Mouse (Mus musculus): ENCODE data around the gene Prickle4. TPM values are rescaled to one million over a fixed set of nuclear protein-coding genes. Genes with fewer than 3 reads are reported as not detected.
A peak's percentile ranks its signal among the peaks of the same experiment; 100 is the strongest.

Prickle4 gene
- polyA plus RNA-seq, 1 experiment = 9.0 TPM

DNA sequence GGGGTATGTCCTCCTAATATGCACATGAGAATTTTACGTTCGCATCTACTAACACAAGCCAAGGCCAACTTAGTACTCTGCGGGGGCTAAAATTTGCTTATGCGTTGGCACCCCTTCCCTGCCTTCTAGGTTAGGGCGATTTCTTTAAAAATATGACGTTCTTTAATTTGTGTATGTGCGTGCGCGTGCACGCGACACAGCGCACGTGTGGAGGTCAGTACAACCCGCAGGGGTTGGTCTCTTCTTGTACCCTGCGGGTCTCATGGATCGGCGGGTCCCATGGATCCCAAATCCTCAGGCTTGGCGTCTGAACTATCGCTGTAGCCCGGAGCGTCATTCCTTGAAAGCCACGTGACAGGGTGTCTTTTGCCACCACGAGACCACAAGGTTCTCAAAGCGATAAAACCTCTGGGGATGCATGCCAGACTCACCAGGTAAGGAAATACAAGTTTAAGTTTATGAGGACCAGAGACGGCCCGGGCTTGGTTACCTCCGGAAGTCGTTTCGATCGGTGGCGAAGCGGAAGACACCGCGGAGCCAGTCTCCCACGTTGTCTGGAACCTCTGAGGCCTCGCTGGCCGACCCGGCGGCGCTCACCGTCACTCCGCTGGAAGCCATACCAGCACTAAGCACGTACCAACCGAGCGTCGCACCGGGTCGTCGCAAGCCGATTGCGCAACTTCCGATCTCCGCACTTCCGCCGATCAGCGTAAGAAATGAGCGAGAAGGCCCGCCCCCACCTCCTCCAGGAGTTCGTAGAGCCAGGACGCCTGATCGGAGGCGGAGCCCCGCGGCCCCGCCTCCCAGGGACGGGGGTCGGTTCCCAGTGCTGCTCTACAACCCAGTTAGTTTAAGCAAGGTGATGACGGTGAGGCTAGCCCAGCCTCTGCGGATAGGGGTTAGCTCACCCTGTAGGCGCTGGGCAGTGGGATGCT is 6.9 kb downstream of the Prickle4 start:
- DNase-seq = peak; percentile 98
- peaks cover 7% of the 10 kb centered on the region; the same call in 1 of the 2 replicates for H3K4me1 ChIP-seq (ENCODE audit: control insufficient read depth, insufficient read depth, low read length)
- no peaks in the 10 kb centered on the region for H3K36me3 ChIP-seq (ENCODE audit: control insufficient read depth, insufficient read depth, low read length)
- H3K27me3 ChIP-seq (replicated peaks; ENCODE audit: control insufficient read depth, insufficient read depth, low read length) = no peaks in the 10 kb centered on the region
- under 1% methylated on average over 70 of the region's 70 CpGs for WGBS
- peak overlapping the region; percentile 37; the same call in 1 of the 2 replicates for H3K27ac ChIP-seq (ENCODE audit: insufficient read depth, low read depth, low read length)
- H3K4me3 ChIP-seq (ENCODE audit: insufficient read depth, low read depth, low read length) = peak overlapping the region; percentile 77
- TF ChIP-seq CTCF (conservative IDR thresholded peaks at IDR 0.05; ENCODE audit: insufficient read depth, insufficient read length, low read depth, low read length) (no peak), POLR2A (IDR thresholded peaks at IDR 0.05; ENCODE audit: low read depth, low read length) (peak; percentile 62)

DNA sequence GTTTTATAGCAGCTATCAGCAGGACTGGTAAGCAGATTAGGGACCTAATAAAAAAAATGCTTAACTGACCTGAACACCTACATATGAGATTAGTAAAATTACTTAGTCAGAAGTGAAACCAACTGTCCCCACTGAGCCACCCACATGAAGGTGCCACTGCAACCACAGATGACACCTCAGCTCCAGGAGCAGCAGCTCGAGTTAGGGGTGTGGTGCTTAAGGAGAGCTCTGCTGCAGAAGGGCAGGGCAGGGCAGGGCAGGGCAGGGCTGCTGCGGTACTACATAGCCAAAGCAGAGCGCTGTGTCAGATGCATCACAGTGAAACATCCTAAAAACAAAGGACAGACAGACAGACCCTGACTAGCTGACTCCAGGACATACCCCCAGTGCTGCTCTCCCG is 11.7 kb downstream of the Prickle4 start:
- Histone ChIP-seq H3K27me3 (replicated peaks; ENCODE audit: control insufficient read depth, insufficient read depth, low read length) (no peaks in the 10 kb centered on the region), H3K4me3 (ENCODE audit: insufficient read depth, low read depth, low read length) (no peak overlapping the region), H3K36me3 (ENCODE audit: control insufficient read depth, insufficient read depth, low read length) (no peaks in the 10 kb centered on the region), H3K27ac (ENCODE audit: insufficient read depth, low read depth, low read length) (no peak overlapping the region), H3K4me1 (ENCODE audit: control insufficient read depth, insufficient read depth, low read length) (peaks cover 4% of the 10 kb centered on the region; the same call in 1 of the 2 replicates)
- TF ChIP-seq CTCF (conservative IDR thresholded peaks at IDR 0.05; ENCODE audit: insufficient read depth, insufficient read length, low read depth, low read length) = no peak
- no peak for TF ChIP-seq POLR2A (IDR thresholded peaks at IDR 0.05; ENCODE audit: low read depth, low read length)
- no peak for DNase-seq
- 80% methylated on average over 4 of the region's 4 CpGs for WGBS

GRCm38 (mm10) chr17:47678702-47679101 is 15.8 kb downstream of the Prickle4 start:
- H3K36me3 ChIP-seq (ENCODE audit: control insufficient read depth, insufficient read depth, low read length) = no peaks in the 10 kb centered on the region
- H3K27me3 ChIP-seq (replicated peaks; ENCODE audit: control insufficient read depth, insufficient read depth, low read length) = no peaks in the 10 kb centered on the region
- no peak for TF ChIP-seq CTCF (conservative IDR thresholded peaks at IDR 0.05; ENCODE audit: insufficient read depth, insufficient read length, low read depth, low read length)
- no peak for TF ChIP-seq POLR2A (IDR thresholded peaks at IDR 0.05; ENCODE audit: low read depth, low read length)
- no peaks in the 10 kb centered on the region for H3K4me1 ChIP-seq (ENCODE audit: control insufficient read depth, insufficient read depth, low read length)
- WGBS = 49% methylated on average over 5 of the region's 5 CpGs
- DNase-seq = no peak
- H3K4me3 ChIP-seq (ENCODE audit: insufficient read depth, low read depth, low read length) = no peak overlapping the region
- H3K27ac ChIP-seq (ENCODE audit: insufficient read depth, low read depth, low read length) = no peak overlapping the region

DNA sequence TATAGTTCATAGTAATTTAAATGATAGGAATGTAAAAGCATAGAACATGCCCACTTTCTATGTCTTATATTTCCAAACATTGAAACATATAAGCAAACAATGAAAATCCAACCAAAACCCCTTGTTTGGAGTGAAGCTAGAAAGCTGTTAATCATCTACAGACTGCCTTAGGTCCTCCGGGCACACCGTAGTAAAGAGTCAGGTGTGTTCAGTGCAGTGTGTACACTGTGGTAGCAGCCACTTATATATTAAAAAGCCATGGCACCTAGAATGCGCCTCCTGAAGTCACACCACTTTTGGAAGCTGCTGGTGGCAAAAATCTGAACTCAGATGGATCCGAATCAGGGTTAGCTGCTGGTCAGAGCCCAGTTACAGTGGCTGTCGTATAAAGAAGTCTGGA is 16.3 kb downstream of the Prickle4 start:
- Histone ChIP-seq H3K4me1 (ENCODE audit: control insufficient read depth, insufficient read depth, low read length) (no peaks in the 10 kb centered on the region), H3K4me3 (ENCODE audit: insufficient read depth, low read depth, low read length) (no peak overlapping the region), H3K27me3 (replicated peaks; ENCODE audit: control insufficient read depth, insufficient read depth, low read length) (no peaks in the 10 kb centered on the region), H3K36me3 (ENCODE audit: control insufficient read depth, insufficient read depth, low read length) (no peaks in the 10 kb centered on the region), H3K27ac (ENCODE audit: insufficient read depth, low read depth, low read length) (no peak overlapping the region)
- no peak for TF ChIP-seq POLR2A (IDR thresholded peaks at IDR 0.05; ENCODE audit: low read depth, low read length)
- TF ChIP-seq CTCF (conservative IDR thresholded peaks at IDR 0.05; ENCODE audit: insufficient read depth, insufficient read length, low read depth, low read length) = no peak
- 45% methylated on average over 5 of the region's 5 CpGs for WGBS
- no peak for DNase-seq

DNA sequence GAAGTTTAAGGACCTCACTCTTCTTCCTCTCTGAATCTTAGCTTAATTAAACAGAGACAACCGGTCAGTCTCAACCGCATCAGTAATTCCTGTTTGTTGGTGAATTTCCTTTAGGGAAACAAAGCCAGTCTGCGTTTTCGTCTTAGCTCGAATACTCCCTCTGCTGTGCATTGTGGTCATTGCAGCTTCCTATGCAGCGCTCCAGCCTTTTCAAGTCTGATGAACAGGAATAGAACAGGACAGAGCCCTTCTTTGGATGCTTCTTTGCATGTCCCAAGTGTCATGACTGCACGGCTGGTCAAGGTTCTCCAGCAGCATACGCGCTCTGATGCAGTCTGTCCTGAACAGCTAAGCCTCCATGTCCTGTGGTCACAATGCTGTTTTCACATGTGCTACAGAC is 18.0 kb downstream of the Prickle4 start:
- H3K36me3 ChIP-seq (ENCODE audit: control insufficient read depth, insufficient read depth, low read length) = no peaks in the 10 kb centered on the region
- WGBS = 17% methylated on average over 9 of the region's 9 CpGs
- H3K4me3 ChIP-seq (ENCODE audit: insufficient read depth, low read depth, low read length) = no peak overlapping the region
- H3K27me3 ChIP-seq (replicated peaks; ENCODE audit: control insufficient read depth, insufficient read depth, low read length) = no peaks in the 10 kb centered on the region
- no peak overlapping the region for H3K27ac ChIP-seq (ENCODE audit: insufficient read depth, low read depth, low read length)
- no peak for TF ChIP-seq POLR2A (IDR thresholded peaks at IDR 0.05; ENCODE audit: low read depth, low read length)
- peak; percentile 88 for TF ChIP-seq CTCF (conservative IDR thresholded peaks at IDR 0.05; ENCODE audit: insufficient read depth, insufficient read length, low read depth, low read length)
- peaks cover 3% of the 10 kb centered on the region; the same call in 1 of the 2 replicates for H3K4me1 ChIP-seq (ENCODE audit: control insufficient read depth, insufficient read depth, low read length)
- DNase-seq = peak; percentile 76

DNA sequence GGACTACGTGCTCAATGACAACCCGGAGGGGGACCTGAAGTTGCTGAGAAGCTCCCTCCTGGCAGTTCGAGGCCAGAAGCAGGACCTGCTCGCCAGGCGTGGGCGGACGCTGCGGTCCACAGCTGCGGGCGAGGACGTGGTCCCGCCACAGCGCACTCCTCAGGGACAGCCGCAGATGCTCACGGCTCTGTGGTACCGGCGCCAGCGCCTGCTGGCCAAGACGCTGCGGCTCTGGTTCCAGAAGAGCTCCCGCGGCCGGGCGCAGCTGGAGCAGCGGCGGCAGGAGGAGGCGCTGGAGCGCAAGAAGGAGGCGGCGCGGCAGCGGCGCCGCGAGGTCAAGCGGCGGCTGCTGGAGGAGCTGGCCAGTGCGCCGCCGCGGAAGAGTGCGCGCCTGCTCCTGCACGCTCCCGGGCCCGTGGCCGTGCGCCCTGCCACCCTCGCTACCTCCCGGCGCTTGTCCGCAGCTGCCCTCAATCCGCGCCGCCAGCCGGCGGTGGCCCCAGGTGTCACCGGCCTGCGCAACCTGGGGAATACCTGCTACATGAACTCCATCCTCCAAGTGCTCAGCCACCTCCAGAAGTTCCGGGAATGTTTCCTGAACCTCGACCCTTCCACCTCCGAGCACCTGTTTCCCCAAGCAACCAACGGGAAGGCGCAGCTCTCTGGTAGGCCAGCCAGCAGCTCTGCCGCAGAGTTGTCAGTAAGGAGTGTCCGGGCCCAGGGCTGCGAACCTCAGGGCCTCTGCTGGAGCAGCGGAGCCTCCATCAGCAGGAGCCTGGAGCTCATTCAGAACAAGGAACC is 22.0 kb downstream of the Prickle4 start:
- DNase-seq = peak; percentile 81
- WGBS = 6% methylated on average over 68 of the region's 68 CpGs
- no peaks in the 10 kb centered on the region for H3K27me3 ChIP-seq (replicated peaks; ENCODE audit: control insufficient read depth, insufficient read depth, low read length)
- peak overlapping the region; percentile 46 for H3K4me3 ChIP-seq (ENCODE audit: insufficient read depth, low read depth, low read length)
- H3K27ac ChIP-seq (ENCODE audit: insufficient read depth, low read depth, low read length) = 0 out of 2 replicates have a peak overlapping the region, but pooled peaks have one; percentile 9
- no peaks in the 10 kb centered on the region for H3K36me3 ChIP-seq (ENCODE audit: control insufficient read depth, insufficient read depth, low read length)
- no peak for TF ChIP-seq CTCF (conservative IDR thresholded peaks at IDR 0.05; ENCODE audit: insufficient read depth, insufficient read length, low read depth, low read length)
- no peak for TF ChIP-seq POLR2A (IDR thresholded peaks at IDR 0.05; ENCODE audit: low read depth, low read length)
- H3K4me1 ChIP-seq (ENCODE audit: control insufficient read depth, insufficient read depth, low read length) = peaks cover 3% of the 10 kb centered on the region; the same call in 1 of the 2 replicates

DNA sequence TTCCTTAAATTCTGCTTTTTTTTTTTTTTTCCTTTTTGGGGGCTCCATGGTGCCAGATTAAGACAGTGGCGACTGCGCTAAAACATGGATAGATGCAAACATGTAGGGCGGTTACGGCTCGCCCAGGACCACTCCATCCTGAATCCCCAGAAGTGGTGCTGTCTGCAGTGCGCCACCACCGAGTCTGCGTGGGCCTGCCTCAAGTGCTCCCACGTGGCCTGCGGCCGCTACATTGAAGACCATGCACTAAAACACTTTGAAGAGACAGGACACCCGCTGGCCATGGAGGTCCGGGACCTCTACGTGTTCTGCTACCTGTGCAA is 22.6 kb downstream of the Prickle4 start:
- H3K4me3 ChIP-seq (ENCODE audit: insufficient read depth, low read depth, low read length) = peak overlapping the region; percentile 46
- H3K27me3 ChIP-seq (replicated peaks; ENCODE audit: control insufficient read depth, insufficient read depth, low read length) = no peaks in the 10 kb centered on the region
- whole genome bisulfite sequencing = 44% methylated on average over 14 of the region's 14 CpGs
- no peaks in the 10 kb centered on the region for H3K36me3 ChIP-seq (ENCODE audit: control insufficient read depth, insufficient read depth, low read length)
- no peak overlapping the region for H3K27ac ChIP-seq (ENCODE audit: insufficient read depth, low read depth, low read length)
- no peak for TF ChIP-seq CTCF (conservative IDR thresholded peaks at IDR 0.05; ENCODE audit: insufficient read depth, insufficient read length, low read depth, low read length)
- TF ChIP-seq POLR2A (IDR thresholded peaks at IDR 0.05; ENCODE audit: low read depth, low read length) = no peak
- DNase-seq = no peak
- H3K4me1 ChIP-seq (ENCODE audit: control insufficient read depth, insufficient read depth, low read length) = peaks cover 3% of the 10 kb centered on the region; the same call in 1 of the 2 replicates

All from kidney, adult 2 months (tissue).